Mouse (Mus musculus) midbrain, embryonic 10.5 days (tissue): ENCODE measurements around the gene Meis1. TPM values are rescaled to one million over a fixed set of nuclear protein-coding genes. Genes with fewer than 3 reads are reported as not detected.

Experiments used
- DNase-seq: peaks from one replicate; pipeline ENCODE4 v3.0.0-alpha.2; 2017; ENCODE audit warnings: low spot score
- H3K27ac ChIP-seq: fragments of 300-500 bp; sonication (generic); replicated peaks from 2 replicates; pipeline ENCODE4 v1.5.1; 2016; ENCODE audit warnings: mild to moderate bottlenecking
- H3K27me3 ChIP-seq: fragments of 300-500 bp; sonication (generic); 2 replicates; pipeline ENCODE4 v1.6.1; 2016; ENCODE audit warnings: low read depth, mild to moderate bottlenecking; ENCODE audit not compliant: poor library complexity, severe bottlenecking
- H3K36me3 ChIP-seq: fragments of 300-500 bp; sonication (generic); 2 replicates; pipeline ENCODE4 v1.6.1; 2016; ENCODE audit warnings: mild to moderate bottlenecking, moderate library complexity
- H3K4me1 ChIP-seq: fragments of 300-500 bp; sonication (generic); 2 replicates; pipeline ENCODE4 v1.6.1; 2016
- H3K4me3 ChIP-seq: fragments of 300-500 bp; sonication (generic); 2 replicates; pipeline ENCODE4 v1.5.1; 2016; ENCODE audit warnings: mild to moderate bottlenecking, moderate library complexity
- H3K9me3 ChIP-seq: fragments of 300-500 bp; sonication (generic); replicated peaks from 2 replicates; pipeline ENCODE4 v1.6.1; 2016; ENCODE audit warnings: mild to moderate bottlenecking
- WGBS: fragments of 180-500 bp; shearing (Covaris S2); methylation state at CpG from one replicate; pipeline ENCODE4 v1.1.7; 2016; 5-methylcytosine and 5-hydroxymethylcytosine counted together
- polyA plus RNA-seq: library from polyadenylated mRNA; unstranded; fragments of >200 nt; fragmentation: Nextera tagmentation; extraction: Ambion mirVana; gene quantifications from 2 replicates; pipeline ENCODE4 v1.2.1, GENCODE M21; 2016

Meis1 gene
- polyA plus RNA-seq, 1 experiment from 2014 or later: 48.0 TPM

DNA sequence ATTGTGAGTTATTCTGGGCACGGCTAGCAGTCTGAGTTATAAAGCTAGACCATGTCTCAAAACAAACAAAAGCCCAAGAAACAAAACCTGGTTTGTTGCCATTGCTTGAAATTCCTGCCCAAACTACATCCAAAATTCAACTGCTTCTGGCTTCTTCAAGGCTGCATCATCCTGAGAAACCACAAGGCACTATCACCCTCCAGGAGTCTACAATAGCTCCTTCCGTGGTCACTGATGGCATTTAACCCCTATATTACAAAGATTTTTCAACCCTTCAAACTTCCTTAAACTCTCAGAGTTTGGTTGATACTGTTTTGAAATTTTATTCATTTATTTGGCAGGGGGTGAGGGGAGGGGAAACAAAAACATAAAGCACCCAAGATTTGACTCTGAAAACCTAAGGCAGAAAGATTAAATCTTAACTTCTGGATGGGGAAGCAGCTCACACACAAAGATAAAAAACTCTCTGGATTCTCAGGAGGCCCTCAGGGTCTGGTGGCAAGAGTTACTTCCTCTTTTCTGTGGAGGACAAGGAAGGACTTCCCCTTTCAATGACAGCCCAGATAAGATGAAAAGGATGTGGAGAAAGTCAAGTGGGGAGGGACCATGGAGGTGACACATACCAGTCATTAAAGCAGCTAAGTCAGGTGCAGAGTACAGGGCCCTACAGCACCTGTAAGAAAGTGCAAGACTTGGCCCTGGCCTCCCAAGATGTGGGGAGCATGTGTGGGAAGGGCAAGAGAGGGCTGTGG, 94.0 kb downstream of the Meis1 start:
- H3K4me3 ChIP-seq: no peak overlapping the region
- H3K4me1 ChIP-seq: peaks cover 22% of the 10 kb centered on the region
- H3K9me3 ChIP-seq: no peaks in the 10 kb centered on the region
- H3K27me3 ChIP-seq: no peaks in the 10 kb centered on the region
- DNase-seq: no peak
- H3K27ac ChIP-seq: no peak overlapping the region
- WGBS: 86% methylated on average over 2 of the region's 2 CpGs
- peaks cover 17% of the 10 kb centered on the region for H3K36me3 ChIP-seq

DNA sequence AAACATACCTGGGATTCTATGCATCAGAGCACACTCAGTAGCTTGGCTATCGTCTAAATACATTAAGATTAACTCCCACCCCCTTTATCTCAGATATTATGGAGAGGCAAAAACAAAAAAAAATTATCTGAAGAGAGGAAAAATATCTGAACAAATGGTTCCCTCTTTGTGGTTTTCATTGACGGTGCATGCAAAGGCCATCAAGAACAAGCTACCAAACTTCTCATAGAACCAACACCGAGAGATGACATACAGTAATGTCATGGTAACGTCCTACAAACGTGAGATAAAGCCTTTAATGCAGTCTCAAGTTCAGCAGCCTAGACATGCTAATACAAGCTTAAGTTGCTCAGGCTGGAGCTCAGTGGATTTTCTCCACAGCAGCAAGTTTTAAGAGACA, 95.5 kb downstream of the Meis1 start:
- 93% methylated on average over 5 of the region's 5 CpGs for WGBS
- H3K27me3 ChIP-seq: no peaks in the 10 kb centered on the region
- no peak for DNase-seq
- peaks cover 35% of the 10 kb centered on the region for H3K4me1 ChIP-seq
- no peaks in the 10 kb centered on the region for H3K9me3 ChIP-seq
- H3K36me3 ChIP-seq: peaks cover 18% of the 10 kb centered on the region
- H3K4me3 ChIP-seq: no peak overlapping the region
- H3K27ac ChIP-seq: no peak overlapping the region

DNA sequence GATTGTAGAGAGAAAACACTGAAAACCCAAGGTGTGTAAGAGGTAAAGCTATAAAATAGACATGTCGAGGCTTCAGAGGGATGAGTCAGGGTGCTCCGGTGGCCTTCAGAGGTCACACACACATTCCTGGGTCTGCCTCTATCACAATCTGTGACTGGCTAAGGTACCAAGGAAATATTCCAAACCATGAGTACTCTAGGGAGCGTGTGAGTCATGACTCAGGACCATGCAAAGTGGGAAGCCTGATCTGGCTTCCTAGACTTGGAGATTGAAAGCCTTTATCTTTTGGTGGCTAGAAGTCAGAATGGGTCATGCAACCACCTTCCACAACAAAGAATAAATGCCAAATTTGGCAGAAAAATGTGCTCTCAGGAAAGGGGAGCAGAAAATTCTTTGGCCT, 98.1 kb downstream of the Meis1 start:
- DNase-seq: no peak
- H3K36me3 ChIP-seq: peaks cover 18% of the 10 kb centered on the region
- H3K4me3 ChIP-seq: no peak overlapping the region
- peaks cover 37% of the 10 kb centered on the region for H3K4me1 ChIP-seq
- no peak overlapping the region for H3K27ac ChIP-seq
- H3K9me3 ChIP-seq: no peaks in the 10 kb centered on the region
- WGBS: 86% methylated on average over 3 of the region's 3 CpGs
- H3K27me3 ChIP-seq: no peaks in the 10 kb centered on the region

DNA sequence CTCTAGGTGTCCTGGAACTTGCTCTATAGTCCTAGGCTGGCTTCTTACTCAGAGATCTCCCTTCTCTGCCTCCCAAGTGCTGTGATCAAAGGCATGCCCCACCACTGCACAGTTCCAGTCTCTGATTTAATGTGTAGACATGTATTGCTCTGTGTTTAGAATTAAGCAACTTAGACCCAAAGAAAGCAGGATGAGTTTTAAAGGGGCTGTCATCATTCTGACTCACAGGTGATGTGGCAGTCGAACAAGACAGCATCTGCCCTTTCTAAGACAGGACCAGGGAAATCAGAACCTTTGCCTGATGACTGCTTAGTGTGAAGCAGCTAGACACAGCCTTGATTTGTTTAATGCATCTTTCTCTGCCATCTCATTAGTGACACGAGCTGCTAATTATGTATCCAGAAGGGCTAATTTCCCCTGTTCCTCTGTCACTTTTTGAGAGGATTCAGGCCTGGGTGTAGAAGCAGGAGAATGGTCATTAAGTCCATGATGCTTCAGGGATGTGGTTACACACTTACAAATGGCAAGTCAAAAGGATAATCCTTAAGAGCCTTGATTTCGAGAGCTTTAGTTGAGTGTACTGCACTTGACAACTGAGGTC, 99.5 kb downstream of the Meis1 start:
- Histone ChIP-seq H3K4me1 (peaks cover 40% of the 10 kb centered on the region), H3K36me3 (peaks cover 17% of the 10 kb centered on the region), H3K4me3 (no peak overlapping the region), H3K27ac (no peak overlapping the region), H3K9me3 (no peaks in the 10 kb centered on the region), H3K27me3 (no peaks in the 10 kb centered on the region)
- WGBS: 82% methylated on average over 3 of the region's 3 CpGs
- DNase-seq: no peak

DNA sequence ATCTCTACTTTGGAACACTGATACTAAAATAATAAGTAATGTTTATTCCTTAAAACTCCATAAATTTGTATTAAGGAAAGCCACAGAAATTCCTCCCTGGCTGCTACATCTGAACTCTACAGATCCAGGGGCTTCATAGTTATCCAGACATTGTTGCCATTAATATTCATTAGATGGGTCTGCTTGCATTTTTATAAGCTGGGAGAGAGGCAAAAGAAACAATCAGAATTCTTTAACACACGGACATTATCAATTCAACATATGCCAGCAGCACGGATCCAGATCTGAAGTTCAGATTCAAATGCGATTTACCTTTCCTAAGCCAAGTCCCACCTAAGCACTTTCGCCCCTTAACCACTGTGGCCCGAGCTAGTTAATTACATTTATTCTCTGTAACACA, 100.9 kb downstream of the Meis1 start:
- Histone ChIP-seq H3K27me3 (no peaks in the 10 kb centered on the region), H3K4me1 (peaks cover 54% of the 10 kb centered on the region), H3K27ac (0 out of 2 replicates have a peak overlapping the region, but pooled peaks have one; percentile 28), H3K9me3 (no peaks in the 10 kb centered on the region), H3K36me3 (peaks cover 11% of the 10 kb centered on the region; the same call in 1 of the 2 replicates), H3K4me3 (no peak overlapping the region)
- DNase-seq: no peak
- WGBS: 56% methylated on average over 5 of the region's 5 CpGs

DNA sequence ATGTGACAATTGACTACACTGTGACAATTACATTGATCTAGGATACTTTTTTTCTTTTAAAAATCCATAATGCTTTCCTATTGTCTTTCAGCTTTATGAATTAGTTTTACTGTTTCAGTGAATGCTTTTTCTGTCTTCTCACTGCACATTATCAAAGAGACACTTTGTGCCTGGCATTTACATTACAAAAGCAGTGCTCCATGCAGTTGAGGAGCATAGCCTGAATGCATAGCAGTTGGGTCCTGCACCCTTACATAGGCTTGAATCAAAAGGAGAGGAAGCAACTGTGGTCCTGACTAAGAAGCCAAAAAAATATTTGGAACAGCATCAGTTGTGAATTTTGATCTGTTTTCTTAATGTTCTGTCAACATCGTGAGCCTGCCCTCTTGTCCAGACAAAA, 105.5 kb downstream of the Meis1 start:
- Histone ChIP-seq H3K27me3 (no peaks in the 10 kb centered on the region), H3K27ac (0 out of 2 replicates have a peak overlapping the region, but pooled peaks have one; percentile 19), H3K36me3 (no peaks in the 10 kb centered on the region), H3K4me1 (peaks cover 50% of the 10 kb centered on the region), H3K4me3 (no peak overlapping the region), H3K9me3 (no peaks in the 10 kb centered on the region)
- 75% methylated on average over 1 of the region's 1 CpGs for WGBS
- DNase-seq: no peak

DNA sequence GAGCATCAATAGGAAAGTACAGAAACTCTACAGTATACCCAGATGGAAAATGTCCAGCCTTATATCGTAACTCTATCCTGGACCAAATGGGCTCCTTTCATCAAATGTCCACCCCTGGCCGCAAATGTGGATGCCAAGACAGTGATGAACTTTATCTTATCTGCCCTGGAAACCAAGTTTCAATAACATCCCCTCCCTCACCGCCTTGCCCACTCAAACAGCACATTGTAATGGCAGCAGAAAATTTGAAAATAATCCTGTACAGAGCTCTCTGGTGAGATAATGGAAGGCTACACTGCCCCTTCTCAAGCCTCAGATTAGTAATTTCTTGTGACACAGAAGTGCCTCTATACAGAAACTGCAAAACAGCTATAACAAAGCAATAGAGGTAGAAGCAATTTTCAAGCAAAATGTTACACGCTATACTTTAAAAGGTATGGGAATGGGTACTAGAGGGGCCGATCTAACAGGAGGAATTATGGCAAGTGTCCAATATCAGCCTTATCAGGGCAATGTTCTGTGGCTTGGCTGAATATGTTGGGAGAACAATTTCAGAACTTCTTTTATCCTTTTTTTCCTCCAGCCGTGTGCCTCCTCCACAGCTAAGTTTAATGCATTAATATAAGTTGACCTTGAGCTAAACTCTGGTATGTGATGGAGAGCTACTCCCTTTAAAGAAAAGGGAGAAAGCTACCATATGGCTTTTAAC, 106.3 kb downstream of the Meis1 start:
- H3K4me1 ChIP-seq: peaks cover 42% of the 10 kb centered on the region
- 82% methylated on average over 6 of the region's 6 CpGs for WGBS
- no peaks in the 10 kb centered on the region for H3K27me3 ChIP-seq

DNA sequence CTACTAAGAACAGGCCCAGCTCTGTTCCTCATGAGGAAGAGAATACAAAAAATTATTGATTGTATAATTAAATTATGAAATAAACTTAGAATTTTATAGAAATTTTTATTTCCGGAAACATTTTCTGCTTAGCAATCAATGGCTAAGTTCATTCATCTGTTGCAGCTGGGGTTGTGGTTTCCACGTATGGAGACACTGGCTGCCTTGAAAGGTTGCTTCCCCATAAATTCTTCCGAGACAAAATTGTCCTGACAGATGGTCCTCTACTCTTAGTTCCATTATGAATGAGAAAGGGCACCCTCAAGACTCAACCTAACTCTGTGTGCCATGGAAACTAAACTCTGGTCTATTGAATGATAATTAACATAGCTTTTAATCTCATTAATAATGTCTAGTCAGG, 111.9 kb downstream of the Meis1 start:
- Histone ChIP-seq H3K4me3 (no peak overlapping the region), H3K27me3 (no peaks in the 10 kb centered on the region), H3K9me3 (no peaks in the 10 kb centered on the region), H3K36me3 (peaks cover 13% of the 10 kb centered on the region), H3K27ac (no peak overlapping the region), H3K4me1 (peaks cover 6% of the 10 kb centered on the region; the same call in 1 of the 2 replicates)
- 81% methylated on average over 3 of the region's 3 CpGs for WGBS
- DNase-seq: no peak

More for the DNA sequence above, 106.3 kb downstream of the Meis1 start:
- Histone ChIP-seq H3K4me3 (no peak overlapping the region), H3K36me3 (no peaks in the 10 kb centered on the region), H3K27ac (peak overlapping the region; percentile 46; the same call in 1 of the 2 replicates), H3K9me3 (no peaks in the 10 kb centered on the region)
- DNase-seq: no peak

DNA sequence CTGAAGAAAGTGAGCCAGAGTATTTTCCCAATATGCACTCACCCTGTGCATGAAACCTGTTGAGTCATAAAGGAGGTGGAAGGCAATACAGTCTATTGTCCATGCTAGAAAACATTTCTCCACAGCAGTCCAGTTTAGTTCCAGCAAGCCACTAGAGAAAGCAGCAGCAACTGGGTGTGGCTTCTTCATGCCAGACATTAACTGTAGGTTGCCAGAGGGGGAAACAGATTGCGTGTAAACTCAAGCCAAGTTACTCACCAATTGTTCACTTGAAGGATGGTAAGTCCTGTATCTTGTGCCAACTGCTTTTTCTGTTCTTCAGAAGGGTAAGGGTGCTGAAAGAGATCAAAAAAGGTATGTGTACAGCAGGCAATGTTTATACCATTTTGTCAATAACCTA, 113.4 kb downstream of the Meis1 start:
- no peak for DNase-seq
- Histone ChIP-seq H3K27ac (no peak overlapping the region), H3K27me3 (no peaks in the 10 kb centered on the region), H3K36me3 (peaks cover 13% of the 10 kb centered on the region), H3K4me1 (peaks cover 9% of the 10 kb centered on the region; the same call in 1 of the 2 replicates), H3K4me3 (no peak overlapping the region), H3K9me3 (no peaks in the 10 kb centered on the region)
- 90% methylated on average over 1 of the region's 1 CpGs for WGBS

DNA sequence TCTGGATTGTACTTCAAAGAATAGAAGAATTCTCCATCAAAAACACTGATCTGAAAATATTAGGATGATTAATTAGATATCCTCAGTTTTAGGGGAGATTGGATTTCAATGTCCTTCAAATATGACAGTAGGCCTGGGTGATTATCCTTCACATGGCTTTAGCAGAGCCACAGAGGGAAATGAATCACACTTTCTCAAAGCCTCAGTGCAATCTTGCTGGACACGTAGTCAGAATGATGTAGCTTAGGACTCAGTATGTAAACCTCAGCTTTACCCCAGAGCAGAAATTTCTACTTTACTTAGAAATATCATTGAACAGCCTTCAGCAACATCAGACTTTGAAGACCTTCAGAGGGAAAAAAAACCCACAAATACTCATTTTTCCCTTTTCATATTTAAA, 113.9 kb downstream of the Meis1 start:
- Histone ChIP-seq H3K36me3 (peaks cover 13% of the 10 kb centered on the region), H3K4me3 (no peak overlapping the region), H3K27ac (no peak overlapping the region), H3K9me3 (no peaks in the 10 kb centered on the region), H3K27me3 (no peaks in the 10 kb centered on the region), H3K4me1 (peaks cover 13% of the 10 kb centered on the region; the same call in 1 of the 2 replicates)
- no peak for DNase-seq
- 93% methylated on average over 1 of the region's 1 CpGs for WGBS

DNA sequence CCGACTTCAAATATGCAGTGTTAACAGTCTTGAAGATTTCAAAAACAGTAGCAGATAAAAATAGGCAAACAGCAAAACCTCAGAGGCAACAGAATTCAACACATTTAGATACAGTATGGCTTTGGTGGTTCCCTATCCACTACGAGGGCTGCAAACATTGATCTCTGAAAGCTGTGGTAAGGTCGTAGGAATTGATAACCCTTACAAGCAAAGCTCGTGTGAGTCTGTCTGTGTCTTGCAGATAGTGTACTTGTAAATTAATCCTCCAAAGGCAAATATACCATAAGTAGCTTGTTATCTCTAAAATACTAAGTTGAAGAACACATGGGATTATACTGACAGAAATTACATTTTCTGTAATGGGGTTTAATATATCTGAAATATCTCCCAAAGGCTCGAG, 114.5 kb downstream of the Meis1 start:
- H3K27me3 ChIP-seq: no peaks in the 10 kb centered on the region
- WGBS: 93% methylated on average over 5 of the region's 5 CpGs
- peaks cover 13% of the 10 kb centered on the region for H3K36me3 ChIP-seq
- no peak overlapping the region for H3K4me3 ChIP-seq
- H3K27ac ChIP-seq: no peak overlapping the region
- peaks cover 13% of the 10 kb centered on the region; the same call in 1 of the 2 replicates for H3K4me1 ChIP-seq
- H3K9me3 ChIP-seq: no peaks in the 10 kb centered on the region
- DNase-seq: no peak

DNA sequence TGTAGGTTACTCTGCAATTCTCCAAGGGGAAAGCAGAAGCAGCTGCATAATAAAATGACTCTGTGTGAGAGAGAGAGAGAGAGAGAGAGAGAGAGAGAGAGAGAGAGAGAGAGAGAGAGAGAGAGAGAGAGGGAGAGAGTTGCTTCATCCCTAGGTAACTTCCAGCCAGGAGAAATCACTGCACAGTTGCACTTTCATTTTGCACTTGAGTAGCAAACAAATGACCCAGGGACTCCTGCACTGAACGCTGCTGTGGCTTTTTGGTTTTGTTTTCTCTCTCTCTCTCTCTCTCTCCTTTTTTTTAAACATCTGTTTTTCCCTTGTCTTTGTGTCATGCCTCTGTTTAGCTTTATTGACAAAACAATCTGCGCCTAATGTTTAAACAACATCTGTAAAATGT, 118.3 kb downstream of the Meis1 start:
- H3K27me3 ChIP-seq: no peaks in the 10 kb centered on the region
- peaks cover 12% of the 10 kb centered on the region for H3K36me3 ChIP-seq
- DNase-seq: no peak
- H3K27ac ChIP-seq: no peak overlapping the region
- no peaks in the 10 kb centered on the region for H3K9me3 ChIP-seq
- H3K4me1 ChIP-seq: peaks cover 18% of the 10 kb centered on the region
- no peak overlapping the region for H3K4me3 ChIP-seq
- 72% methylated on average over 2 of the region's 2 CpGs for WGBS

DNA sequence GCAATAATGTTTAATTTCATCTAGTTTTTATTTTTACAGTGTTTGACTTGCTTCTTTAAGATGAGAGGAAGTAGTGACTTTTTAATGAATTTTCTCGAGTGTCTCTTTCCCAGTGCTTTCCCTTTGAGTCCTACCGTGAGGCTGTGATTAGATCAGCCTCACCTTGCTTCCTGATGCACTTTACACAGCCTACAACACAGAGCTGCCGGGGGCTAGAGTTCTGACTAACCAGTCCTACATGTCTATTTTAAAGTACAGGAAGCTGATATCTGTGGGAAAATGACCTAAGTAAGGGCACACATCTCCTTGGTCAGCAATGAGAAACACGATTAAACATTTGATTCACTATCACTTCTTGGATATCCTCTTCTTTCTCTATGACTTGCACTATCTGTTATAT, 119.9 kb downstream of the Meis1 start:
- 83% methylated on average over 4 of the region's 4 CpGs for WGBS
- Histone ChIP-seq H3K27ac (no peak overlapping the region), H3K36me3 (peaks cover 2% of the 10 kb centered on the region; the same call in 1 of the 2 replicates), H3K27me3 (no peaks in the 10 kb centered on the region), H3K4me1 (peaks cover 18% of the 10 kb centered on the region), H3K9me3 (no peaks in the 10 kb centered on the region), H3K4me3 (no peak overlapping the region)
- DNase-seq: no peak
